Mouse (Mus musculus) heart, adult 2 months (tissue): ENCODE measurements around the gene Fars2. TPM values are rescaled to one million over a fixed set of nuclear protein-coding genes. Genes with fewer than 3 reads are reported as not detected.
"Not testable (repeated sequence)": the region's sequence is repeated elsewhere in the genome, so short reads cannot be mapped to it uniquely, and the experiment has no call there.

Source experiments
- DNase-seq, 2 experiments: peaks; one replicate each; pipeline ENCODE4 v3.0.0; 2021
- H3K27ac ChIP-seq: fragments of 200-600 bp; 2 replicates; pipeline ENCODE4 v1.8.1; 2022
- H3K27me3 ChIP-seq: fragments of 200-500 bp; 2 replicates; pipeline ENCODE4 v1.6.1; 2012; ENCODE audit warnings: mild to moderate bottlenecking, low read length, inconsistent platforms, mixed read lengths; ENCODE audit not compliant: control insufficient read depth, insufficient read depth
- H3K36me3 ChIP-seq: fragments of 200-500 bp; 2 replicates; pipeline ENCODE4 v1.6.1; 2012; ENCODE audit warnings: low read length, inconsistent platforms; ENCODE audit not compliant: control insufficient read depth, insufficient read depth
- H3K4me1 ChIP-seq: fragments of 200-500 bp; 2 replicates; pipeline ENCODE4 v1.6.1; 2011; ENCODE audit warnings: low read length; ENCODE audit not compliant: control insufficient read depth, insufficient read depth
- H3K4me3 ChIP-seq: fragments of 200-600 bp; 2 replicates; pipeline ENCODE4 v1.8.1; 2022
- H3K79me2 ChIP-seq: fragments of 200-500 bp; replicated peaks from 2 replicates; pipeline ENCODE4 v1.6.1; 2012; ENCODE audit warnings: mild to moderate bottlenecking, inconsistent platforms, low read length, moderate library complexity, mixed read lengths; ENCODE audit not compliant: control insufficient read depth, insufficient read depth
- H3K9ac ChIP-seq: fragments of 200-500 bp; 2 replicates; pipeline ENCODE4 v1.6.1; 2012; ENCODE audit warnings: low read depth, mild to moderate bottlenecking, control low read depth, inconsistent platforms, low read length, mixed read lengths
- CTCF ChIP-seq: fragments of 200-600 bp; IDR thresholded peaks from 2 replicates; pipeline ENCODE4 v1.8.1; 2022; ENCODE audit warnings: antibody characterized with exemption, mild to moderate bottlenecking, moderate library complexity
- EP300 ChIP-seq: fragments of 200-500 bp; IDR thresholded peaks from 2 replicates; pipeline ENCODE4 v1.6.1; 2011; ENCODE audit warnings: low read depth, low read length, control low read depth; ENCODE audit not compliant: insufficient read depth
- POLR2A ChIP-seq: fragments of 200-500 bp; IDR thresholded peaks from 2 replicates; pipeline ENCODE4 v1.6.1; 2011; ENCODE audit warnings: mild to moderate bottlenecking, low read depth, low read length, control low read depth; ENCODE audit not compliant: insufficient read depth
- whole genome bisulfite sequencing: fragments of 180-500 bp; shearing (Covaris S2); methylation state at CpG from one replicate; pipeline ENCODE4 v1.1.7; 2018; 5-methylcytosine and 5-hydroxymethylcytosine counted together
- intact Hi-C: fragments of 180-260 bp; cut with DNase I; formaldehyde crosslinking; loops from one replicate; pipeline ENCODE4 v1.15.1; 2025
- polyA plus RNA-seq: library from polyadenylated mRNA; depleted of rRNA; stranded (reverse); fragments of >200 nt; gene quantifications from 2 replicates; pipeline ENCODE4 v1.2.3, GENCODE M21; 2012
- total RNA-seq, 2 experiments: library from RNA; stranded (reverse); gene quantifications; 2 replicates each; pipeline ENCODE4 v1.2.3; 2021

The Fars2 gene
- total and polyA plus RNA-seq, 3 experiments = 73.3 to 85.7 (median 77.7) TPM

- TF ChIP-seq POLR2A (no peak), EP300 (no peak), CTCF (no peak)
- H3K27me3 ChIP-seq = no peaks in the 10 kb centered on the region
- no peaks in the 10 kb centered on the region for H3K79me2 ChIP-seq
- H3K9ac ChIP-seq = no peak overlapping the region
- no peak overlapping the region for H3K4me3 ChIP-seq
- 90% methylated on average over 7 of the region's 7 CpGs for WGBS
- DNase-seq = no peak
- intact Hi-C loops = no loop called here
- H3K27ac ChIP-seq = no peak overlapping the region
- no peaks in the 10 kb centered on the region for H3K36me3 ChIP-seq
- H3K4me1 ChIP-seq = no peaks in the 10 kb centered on the region
These were observed 331.4 kb downstream of the Fars2 start for GRCm38 (mm10) chr13:36448565-36448964.

- no peaks in the 10 kb centered on the region for H3K36me3 ChIP-seq
- H3K4me1 ChIP-seq = no peaks in the 10 kb centered on the region
- WGBS = 63% methylated on average over 3 of the region's 3 CpGs
- no peak overlapping the region for H3K9ac ChIP-seq
- no peak for DNase-seq
- no peaks in the 10 kb centered on the region for H3K79me2 ChIP-seq
- no peaks in the 10 kb centered on the region for H3K27me3 ChIP-seq
- TF ChIP-seq EP300 (no peak), POLR2A (no peak), CTCF (no peak)
- intact Hi-C loops = no loop called here
- no peak overlapping the region for H3K4me3 ChIP-seq
- no peak overlapping the region for H3K27ac ChIP-seq
These were observed 334.2 kb downstream of the Fars2 start for GRCm38 (mm10) chr13:36451437-36451836.

- intact Hi-C loops = no loop called here
- Histone ChIP-seq H3K4me3 (no peak overlapping the region), H3K27ac (no peak overlapping the region), H3K36me3 (no peaks in the 10 kb centered on the region), H3K4me1 (no peaks in the 10 kb centered on the region), H3K79me2 (no peaks in the 10 kb centered on the region), H3K9ac (no peak overlapping the region), H3K27me3 (no peaks in the 10 kb centered on the region)
- 85% methylated on average over 3 of the region's 3 CpGs for WGBS
- no peak for TF ChIP-seq CTCF
- no peak for DNase-seq
These were observed 343.3 kb downstream of the Fars2 start for GRCm38 (mm10) chr13:36460473-36460872.

GRCm38 (mm10) chr13:36463669-36464068 lies 346.5 kb downstream of the Fars2 start:
- intact Hi-C loops = no loop called here
- DNase-seq = no peak
- Histone ChIP-seq H3K9ac (no peak overlapping the region), H3K4me1 (peaks cover 3% of the 10 kb centered on the region; the same call in 1 of the 2 replicates), H3K79me2 (no peaks in the 10 kb centered on the region), H3K36me3 (no peaks in the 10 kb centered on the region), H3K4me3 (no peak overlapping the region), H3K27ac (no peak overlapping the region), H3K27me3 (no peaks in the 10 kb centered on the region)
- no peak for TF ChIP-seq POLR2A
- no peak for TF ChIP-seq EP300
- TF ChIP-seq CTCF = no peak

GRCm38 (mm10) chr13:36466076-36466475 lies 348.9 kb downstream of the Fars2 start:
- H3K4me1 ChIP-seq, H3K4me3 ChIP-seq, H3K36me3 ChIP-seq, H3K9ac ChIP-seq, H3K27me3 ChIP-seq, intact Hi-C loops, DNase-seq, H3K79me2 ChIP-seq, H3K27ac ChIP-seq: not testable (repeated sequence)
- WGBS = 92% methylated on average over 3 of the region's 3 CpGs

GRCm38 (mm10) chr13:36466515-36466921 lies 349.3 kb downstream of the Fars2 start:
- 85% methylated on average over 5 of the region's 5 CpGs for WGBS
- Histone ChIP-seq H3K27ac (no peak overlapping the region), H3K27me3 (no peaks in the 10 kb centered on the region), H3K9ac (no peak overlapping the region), H3K4me3 (no peak overlapping the region), H3K4me1 (peaks cover 4% of the 10 kb centered on the region; the same call in 1 of the 2 replicates), H3K79me2 (no peaks in the 10 kb centered on the region), H3K36me3 (no peaks in the 10 kb centered on the region)
- no peak for DNase-seq
- intact Hi-C loops = no loop called here
- TF ChIP-seq CTCF (no peak), POLR2A (no peak), EP300 (no peak)

GRCm38 (mm10) chr13:36467849-36468248 lies 350.6 kb downstream of the Fars2 start:
- 65% methylated on average over 2 of the region's 2 CpGs for WGBS
- no peaks in the 10 kb centered on the region for H3K27me3 ChIP-seq
- TF ChIP-seq POLR2A (no peak), CTCF (no peak), EP300 (no peak)
- H3K79me2 ChIP-seq = no peaks in the 10 kb centered on the region
- no peak for DNase-seq
- H3K9ac ChIP-seq = no peak overlapping the region
- no peaks in the 10 kb centered on the region for H3K36me3 ChIP-seq
- intact Hi-C loops = no loop called here
- H3K27ac ChIP-seq = no peak overlapping the region
- H3K4me3 ChIP-seq = no peak overlapping the region
- H3K4me1 ChIP-seq = peaks cover 4% of the 10 kb centered on the region; the same call in 1 of the 2 replicates
